Mouse (Mus musculus) megakaryocyte, adult 5-6 weeks (primary cell): ENCODE results near the gene Tmem270. TPM values are rescaled to one million over a fixed set of nuclear protein-coding genes. Genes with fewer than 3 reads are reported as not detected.

Experiments
- total RNA-seq, 2 experiments: library from RNA; stranded (forward) in 1 of 2; stranded (reverse) in 1 of 2; fragments of 153-499, 151-499 nt in 1 of 2; fragments of 221-1000, 200-1000 nt in 1 of 2; gene quantifications; 2 replicates each; pipeline versions ENCODE4 v1.2.3 to v1.2.4; 2015 to 2017

The Tmem270 gene
- total RNA-seq, 2 experiments from 2014 or later, result not detected

Other genes starting within 250 kb of the Tmem270 start
- gene Limk1, start 218.1 kb downstream of the Tmem270 start, total RNA-seq (2015), result 9.5 and 11.8 TPM in 2 replicates
- gene Limk1, start 218.1 kb downstream of the Tmem270 start, total RNA-seq (2017), result 7.5 and 8.3 TPM in 2 replicates
- gene Eln, start 159.4 kb downstream of the Tmem270 start, total RNA-seq (2015), result not detected in 2 replicates
- gene Eln, start 159.4 kb downstream of the Tmem270 start, total RNA-seq (2017), result not detected in 2 replicates
- 7.8 and 8.2 TPM in 2 replicates for gene Cldn13, start 8.8 kb upstream of the Tmem270 start, total RNA-seq (2015)
- 2.9 and 7.7 TPM in 2 replicates for gene Cldn13, start 8.8 kb upstream of the Tmem270 start, total RNA-seq (2017)
- 0.46 and 3.0 TPM in 2 replicates for gene Mettl27, start 25.6 kb upstream of the Tmem270 start, total RNA-seq (2015)
- gene Mettl27, start 25.6 kb upstream of the Tmem270 start, total RNA-seq (2017), result 0.89 and 1.3 TPM in 2 replicates
- not detected in 2 replicates for gene Cldn4, start 40.2 kb upstream of the Tmem270 start, total RNA-seq (2015)
- not detected in 2 replicates for gene Cldn4, start 40.2 kb upstream of the Tmem270 start, total RNA-seq (2017)
- gene Cldn3, start 79.5 kb upstream of the Tmem270 start, total RNA-seq (2015), result not detected in 2 replicates
- gene Cldn3, start 79.5 kb upstream of the Tmem270 start, total RNA-seq (2017), result not detected in 2 replicates
- 52.5 and 55.0 TPM in 2 replicates for gene Abhd11, start 102.4 kb upstream of the Tmem270 start, total RNA-seq (2015)
- 22.9 and 32.7 TPM in 2 replicates for gene Abhd11, start 102.4 kb upstream of the Tmem270 start, total RNA-seq (2017)
- 0.09 TPM in 1 of 2 replicates, not detected in the other for gene Stx1a, start 116.7 kb upstream of the Tmem270 start, total RNA-seq (2015)
- not detected in 2 replicates for gene Stx1a, start 116.7 kb upstream of the Tmem270 start, total RNA-seq (2017)
- gene Dnajc30, start 157.5 kb upstream of the Tmem270 start, total RNA-seq (2015), result 15.5 and 16.3 TPM in 2 replicates
- gene Dnajc30, start 157.5 kb upstream of the Tmem270 start, total RNA-seq (2017), result 3.5 and 10.0 TPM in 2 replicates
- 29.4 and 34.2 TPM in 2 replicates for gene Bud23, start 158.2 kb upstream of the Tmem270 start, total RNA-seq (2015)
- 24.2 and 27.6 TPM in 2 replicates for gene Bud23, start 158.2 kb upstream of the Tmem270 start, total RNA-seq (2017)
- not detected in 2 replicates for gene Vps37d, start 171.5 kb upstream of the Tmem270 start, total RNA-seq (2015)
- gene Vps37d, start 171.5 kb upstream of the Tmem270 start, total RNA-seq (2017), result not detected in 2 replicates
- gene Mlxipl, start 183.2 kb upstream of the Tmem270 start, total RNA-seq (2015), result 0.05 and 0.31 TPM in 2 replicates
- gene Mlxipl, start 183.2 kb upstream of the Tmem270 start, total RNA-seq (2017), result 0.45 and 0.62 TPM in 2 replicates
- gene Tbl2, start 242.9 kb upstream of the Tmem270 start, total RNA-seq (2015), result 5.5 and 5.7 TPM in 2 replicates
- 12.6 and 15.0 TPM in 2 replicates for gene Tbl2, start 242.9 kb upstream of the Tmem270 start, total RNA-seq (2017)